Mouse (Mus musculus): Measurements from ENCODE around the gene Bhlhe41. TPM values are rescaled to one million over a fixed set of nuclear protein-coding genes. Genes with fewer than 3 reads are reported as not detected.

Bhlhe41 gene
- total RNA-seq (2017) = 1.7 and 2.2 TPM in 2 replicates

GRCm38 (mm10) chr6:145865289-145865885, at the start of gene Bhlhe41:
Gene Bhlhe41 (minus strand): TSS chr6:145865558.
- ATAC-seq (ENCODE audit: extremely low read depth, insufficient number of reproducible peaks, low FRiP score, poor library complexity, severe bottlenecking) = 0 out of 2 replicates have a peak, but pooled peaks have one; percentile 8

- no peak for ATAC-seq (ENCODE audit: extremely low read depth, insufficient number of reproducible peaks, low FRiP score, poor library complexity, severe bottlenecking)
Observed at GRCm38 (mm10) chr6:145912232-145912631, 46.9 kb upstream of the Bhlhe41 start.

- ATAC-seq (ENCODE audit: extremely low read depth, insufficient number of reproducible peaks, low FRiP score, poor library complexity, severe bottlenecking) = no peak
Observed at GRCm38 (mm10) chr6:145910469-145911426, 45.4 kb upstream of the Bhlhe41 start.

GRCm38 (mm10) chr6:145909943-145910342, 44.6 kb upstream of the Bhlhe41 start:
- 0 out of 2 replicates have a peak, but pooled peaks have one; percentile 30 for ATAC-seq (ENCODE audit: extremely low read depth, insufficient number of reproducible peaks, low FRiP score, poor library complexity, severe bottlenecking)

- 0 out of 2 replicates have a peak, but pooled peaks have one; percentile 39 for ATAC-seq (ENCODE audit: extremely low read depth, insufficient number of reproducible peaks, low FRiP score, poor library complexity, severe bottlenecking)
Observed at GRCm38 (mm10) chr6:145906096-145906890, 40.9 kb upstream of the Bhlhe41 start.

GRCm38 (mm10) chr6:145904616-145905015, 39.3 kb upstream of the Bhlhe41 start:
- no peak for ATAC-seq (ENCODE audit: extremely low read depth, insufficient number of reproducible peaks, low FRiP score, poor library complexity, severe bottlenecking)

GRCm38 (mm10) chr6:145904169-145904568, 38.8 kb upstream of the Bhlhe41 start:
- ATAC-seq (ENCODE audit: extremely low read depth, insufficient number of reproducible peaks, low FRiP score, poor library complexity, severe bottlenecking) = no peak

- ATAC-seq (ENCODE audit: extremely low read depth, insufficient number of reproducible peaks, low FRiP score, poor library complexity, severe bottlenecking) = no peak
Observed at GRCm38 (mm10) chr6:145894669-145895342, 29.4 kb upstream of the Bhlhe41 start.

- peak; percentile 73 for ATAC-seq (ENCODE audit: extremely low read depth, insufficient number of reproducible peaks, low FRiP score, poor library complexity, severe bottlenecking)
Observed at GRCm38 (mm10) chr6:145893366-145894021, 28.1 kb upstream of the Bhlhe41 start.

- no peak for ATAC-seq (ENCODE audit: extremely low read depth, insufficient number of reproducible peaks, low FRiP score, poor library complexity, severe bottlenecking)
Observed at GRCm38 (mm10) chr6:145892381-145893265, 27.3 kb upstream of the Bhlhe41 start.

- no peak for ATAC-seq (ENCODE audit: extremely low read depth, insufficient number of reproducible peaks, low FRiP score, poor library complexity, severe bottlenecking)
Observed at GRCm38 (mm10) chr6:145891951-145892350, 26.6 kb upstream of the Bhlhe41 start.

- ATAC-seq (ENCODE audit: extremely low read depth, insufficient number of reproducible peaks, low FRiP score, poor library complexity, severe bottlenecking) = no peak
Observed at GRCm38 (mm10) chr6:145887719-145888118, 22.4 kb upstream of the Bhlhe41 start.

GRCm38 (mm10) chr6:145886277-145886676, 20.9 kb upstream of the Bhlhe41 start:
- no peak for ATAC-seq (ENCODE audit: extremely low read depth, insufficient number of reproducible peaks, low FRiP score, poor library complexity, severe bottlenecking)

- ATAC-seq (ENCODE audit: extremely low read depth, insufficient number of reproducible peaks, low FRiP score, poor library complexity, severe bottlenecking) = no peak
Observed at GRCm38 (mm10) chr6:145885069-145885468, 19.7 kb upstream of the Bhlhe41 start.

- peak; percentile 66; the same call in 1 of the 2 replicates for ATAC-seq (ENCODE audit: extremely low read depth, insufficient number of reproducible peaks, low FRiP score, poor library complexity, severe bottlenecking)
Observed at GRCm38 (mm10) chr6:145883668-145884067, 18.3 kb upstream of the Bhlhe41 start.

GRCm38 (mm10) chr6:145883010-145883409, 17.7 kb upstream of the Bhlhe41 start:
- no peak for ATAC-seq (ENCODE audit: extremely low read depth, insufficient number of reproducible peaks, low FRiP score, poor library complexity, severe bottlenecking)

- ATAC-seq (ENCODE audit: extremely low read depth, insufficient number of reproducible peaks, low FRiP score, poor library complexity, severe bottlenecking) = no peak
Observed at GRCm38 (mm10) chr6:145880609-145881008, 15.3 kb upstream of the Bhlhe41 start.

Data from neutrophil, adult 5-6 weeks (primary cell).